Mouse (Mus musculus) erythroblast, embryonic 14.5 days (primary cell): ENCODE results near the gene Radil. TPM values are rescaled to one million over a fixed set of nuclear protein-coding genes. Genes with fewer than 3 reads are reported as not detected.
A peak's percentile ranks its signal among the peaks of the same experiment; 100 is the strongest.

Experiments used
- H3K27me3 ChIP-seq: 2 replicates; pipeline ENCODE4 v1.6.1; 2012; ENCODE audit warnings: inconsistent platforms; ENCODE audit not compliant: control insufficient read depth
- H3K36me3 ChIP-seq: 2 replicates; pipeline ENCODE4 v1.6.1; 2012; ENCODE audit warnings: mild to moderate bottlenecking, inconsistent platforms; ENCODE audit not compliant: control insufficient read depth
- H3K4me1 ChIP-seq: 2 replicates; pipeline ENCODE4 v1.6.1; 2012; ENCODE audit warnings: inconsistent platforms; ENCODE audit not compliant: control insufficient read depth
- H3K4me3 ChIP-seq: replicated peaks from 2 replicates; pipeline ENCODE3; 2012; ENCODE audit warnings: moderate library complexity, mild to moderate bottlenecking, inconsistent platforms
- H3K9me3 ChIP-seq: 2 replicates; pipeline ENCODE4 v1.6.1; 2012; ENCODE audit warnings: low read length, inconsistent platforms, mixed read lengths; ENCODE audit not compliant: control insufficient read depth
- GATA1 ChIP-seq: IDR thresholded peaks from 2 replicates; pipeline ENCODE4 v1.6.1; 2012; ENCODE audit warnings: low read length, inconsistent platforms, mixed read lengths
- TAL1 ChIP-seq: IDR thresholded peaks from 3 replicates; pipeline ENCODE4 v1.6.1; 2012; ENCODE audit warnings: low read length, inconsistent platforms, mixed read lengths
- polyA plus RNA-seq: library from polyadenylated mRNA; stranded (reverse); fragments of >175 nt; gene quantifications from 2 replicates; pipeline ENCODE4 v1.2.3, GENCODE M21; 2012

The Radil gene
- polyA plus RNA-seq, 1 experiment, result 0.01 TPM

DNA sequence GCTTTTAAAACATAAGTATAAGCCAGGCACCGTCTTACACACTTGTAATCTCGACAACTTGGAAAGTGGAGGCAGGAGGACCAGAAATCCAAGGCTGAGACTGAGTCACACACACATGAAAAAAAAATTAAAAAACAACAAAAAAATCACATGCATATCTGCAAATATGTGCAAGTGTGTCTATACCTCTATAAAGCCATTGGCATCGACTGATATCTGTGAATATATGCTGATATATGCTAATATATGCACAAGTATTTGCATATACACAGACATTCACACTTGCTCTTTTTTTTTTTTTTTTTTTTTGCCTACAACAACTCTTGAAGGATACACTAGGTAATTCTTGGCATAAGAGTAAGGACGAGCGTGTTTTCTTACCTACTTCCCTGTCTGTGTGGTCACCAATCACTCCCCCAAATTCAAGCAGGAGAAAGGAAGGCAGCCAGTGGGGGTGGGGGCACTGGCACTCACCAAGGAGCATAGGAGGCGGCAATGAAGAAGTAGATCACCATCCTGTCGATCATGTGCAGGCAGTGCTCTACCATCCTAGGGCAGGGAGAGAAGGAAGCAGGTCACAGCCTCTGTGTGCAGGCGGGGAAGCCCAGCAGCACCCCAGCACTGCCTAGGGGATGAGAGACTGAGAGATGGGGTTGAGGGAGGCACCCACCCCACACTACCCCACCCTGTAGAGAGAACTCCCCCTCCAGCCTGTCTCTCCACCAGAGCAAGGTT lies 23.6 kb upstream of the Radil start:
- Histone ChIP-seq H3K27me3 (no peaks in the 10 kb centered on the region), H3K4me1 (no peaks in the 10 kb centered on the region), H3K9me3 (peaks cover 12% of the 10 kb centered on the region), H3K4me3 (no peak overlapping the region), H3K36me3 (peaks cover 7% of the 10 kb centered on the region; the same call in 1 of the 2 replicates)
- no peak for TF ChIP-seq GATA1
- TF ChIP-seq TAL1, result no peak

DNA sequence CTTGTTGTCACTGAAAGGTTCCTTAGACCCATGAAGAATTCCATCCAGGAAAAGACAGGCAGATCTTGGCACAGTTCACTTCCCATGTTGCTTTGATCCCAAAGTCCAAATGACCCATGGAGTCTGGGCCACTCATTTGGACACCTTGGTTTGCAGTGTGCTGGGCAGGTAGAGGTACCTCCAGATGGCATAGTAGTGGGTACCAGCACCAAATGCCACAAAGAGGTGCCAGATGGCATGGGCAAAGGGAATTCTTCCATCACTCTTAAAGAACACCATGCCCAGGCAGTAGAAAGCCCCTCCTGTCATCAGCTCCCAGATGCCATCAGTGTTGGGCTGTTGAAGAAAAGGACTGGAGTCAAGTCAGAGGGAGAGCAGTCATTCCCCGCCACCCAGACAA lies 13.7 kb upstream of the Radil start:
- Histone ChIP-seq H3K4me3 (no peak overlapping the region), H3K27me3 (no peaks in the 10 kb centered on the region), H3K4me1 (no peaks in the 10 kb centered on the region), H3K9me3 (peaks cover 25% of the 10 kb centered on the region), H3K36me3 (peaks cover 2% of the 10 kb centered on the region; the same call in 1 of the 2 replicates)
- TF ChIP-seq TAL1 (no peak), GATA1 (no peak)

DNA sequence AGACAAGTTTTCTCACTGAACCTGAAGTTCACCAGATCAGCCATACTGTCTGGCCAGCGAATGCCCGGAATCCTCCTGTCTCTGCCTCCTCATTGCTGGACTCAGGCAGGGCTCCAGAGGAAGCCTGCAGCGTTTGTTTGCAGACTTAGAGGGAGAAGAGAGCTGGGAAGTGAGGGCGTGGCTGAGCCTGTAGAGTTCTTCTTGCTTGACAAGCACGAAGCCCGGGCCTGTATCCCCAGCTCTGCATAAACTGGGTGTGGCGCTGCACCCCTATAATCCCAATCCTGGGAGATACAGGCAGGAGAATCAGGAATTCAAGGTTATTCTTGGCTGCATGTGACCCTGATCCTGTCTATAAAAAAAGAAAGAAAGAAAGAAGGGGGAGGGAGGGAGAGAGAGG lies 9.4 kb upstream of the Radil start:
- Histone ChIP-seq H3K9me3 (no peaks in the 10 kb centered on the region), H3K27me3 (no peaks in the 10 kb centered on the region), H3K36me3 (no peaks in the 10 kb centered on the region; the same call in 1 of the 2 replicates), H3K4me1 (no peaks in the 10 kb centered on the region), H3K4me3 (no peak overlapping the region)
- TF ChIP-seq GATA1, result no peak
- TF ChIP-seq TAL1, result no peak

DNA sequence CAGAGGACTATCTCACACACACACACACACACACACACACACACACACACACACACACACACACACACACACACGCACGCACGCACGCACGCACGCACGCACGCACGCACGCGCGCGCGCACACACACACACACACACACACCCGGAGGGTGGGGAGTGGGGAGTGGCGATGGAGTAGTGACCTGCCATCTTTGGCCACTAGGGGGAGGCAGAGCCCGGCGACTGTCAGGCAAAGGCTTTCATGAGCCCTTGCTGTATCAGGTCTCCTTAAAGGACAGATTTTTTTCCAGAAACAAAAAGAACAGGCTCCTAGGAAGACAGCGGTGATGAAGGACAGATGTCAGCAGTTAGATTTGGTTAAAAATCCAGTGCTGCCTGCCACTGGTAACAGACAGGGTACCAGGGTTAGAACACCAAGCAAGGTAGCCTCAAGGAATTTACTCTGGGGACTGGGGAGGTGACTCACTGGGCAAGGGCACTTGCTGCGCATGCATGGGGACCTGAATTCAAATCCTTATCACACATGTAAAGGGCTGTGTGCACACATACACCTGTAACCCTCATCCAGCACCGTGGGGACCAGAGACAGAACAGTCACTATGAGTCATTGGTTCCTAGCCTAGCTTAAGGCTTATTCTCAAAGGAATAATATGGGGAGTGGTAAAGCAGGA lies 6.6 kb upstream of the Radil start:
- H3K4me1 ChIP-seq, result no peaks in the 10 kb centered on the region
- no peak for TF ChIP-seq TAL1
- no peak for TF ChIP-seq GATA1
- H3K36me3 ChIP-seq, result no peaks in the 10 kb centered on the region; the same call in 1 of the 2 replicates
- no peak overlapping the region for H3K4me3 ChIP-seq
- no peaks in the 10 kb centered on the region for H3K27me3 ChIP-seq
- H3K9me3 ChIP-seq, result no peaks in the 10 kb centered on the region

DNA sequence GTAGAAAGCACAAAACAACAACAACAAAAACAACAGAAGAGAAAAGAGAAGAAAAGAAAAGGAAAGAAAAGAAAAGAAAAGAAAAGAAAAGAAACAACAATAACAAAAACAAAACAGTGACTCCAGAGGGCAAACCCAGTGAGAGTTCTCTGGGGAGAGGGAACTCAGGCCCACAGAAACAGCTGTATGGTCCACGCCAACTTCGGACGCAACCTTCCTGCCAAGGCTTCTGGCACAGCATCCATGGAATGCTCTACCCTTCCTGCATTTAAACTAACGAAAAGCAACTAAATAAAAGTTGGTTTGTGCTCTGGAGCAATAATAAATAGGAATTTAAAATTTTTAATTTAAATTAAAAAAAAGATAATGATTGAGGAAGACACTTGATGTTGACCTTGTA lies 5.8 kb upstream of the Radil start:
- no peaks in the 10 kb centered on the region for H3K27me3 ChIP-seq
- H3K4me1 ChIP-seq, result no peaks in the 10 kb centered on the region
- no peak for TF ChIP-seq TAL1
- TF ChIP-seq GATA1, result no peak
- no peak overlapping the region for H3K4me3 ChIP-seq
- H3K36me3 ChIP-seq, result no peaks in the 10 kb centered on the region
- no peaks in the 10 kb centered on the region for H3K9me3 ChIP-seq

DNA sequence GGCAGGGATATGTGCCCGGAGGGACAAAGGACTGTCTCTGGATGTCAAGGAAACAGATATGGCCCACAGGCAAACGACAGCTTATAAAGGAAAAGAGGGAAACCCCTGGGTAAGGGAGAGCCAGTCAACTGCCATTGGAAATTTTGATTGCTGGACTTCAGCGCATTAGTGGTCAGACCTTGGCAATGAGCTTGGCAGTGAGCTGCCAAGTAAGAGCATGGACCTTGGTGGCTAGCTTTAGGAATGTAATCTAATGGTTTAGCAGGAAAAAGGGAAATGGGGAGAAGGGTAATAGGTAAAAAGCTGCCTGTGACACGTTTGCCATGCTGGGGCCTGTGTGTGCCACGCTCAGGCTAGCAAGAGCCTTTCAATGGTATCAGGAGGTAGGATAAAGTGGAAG lies 5.0 kb upstream of the Radil start:
- Histone ChIP-seq H3K9me3 (peaks cover 5% of the 10 kb centered on the region), H3K4me1 (peaks cover 5% of the 10 kb centered on the region), H3K36me3 (no peaks in the 10 kb centered on the region), H3K27me3 (peaks cover 5% of the 10 kb centered on the region), H3K4me3 (no peak overlapping the region)
- TF ChIP-seq TAL1, result no peak
- no peak for TF ChIP-seq GATA1

DNA sequence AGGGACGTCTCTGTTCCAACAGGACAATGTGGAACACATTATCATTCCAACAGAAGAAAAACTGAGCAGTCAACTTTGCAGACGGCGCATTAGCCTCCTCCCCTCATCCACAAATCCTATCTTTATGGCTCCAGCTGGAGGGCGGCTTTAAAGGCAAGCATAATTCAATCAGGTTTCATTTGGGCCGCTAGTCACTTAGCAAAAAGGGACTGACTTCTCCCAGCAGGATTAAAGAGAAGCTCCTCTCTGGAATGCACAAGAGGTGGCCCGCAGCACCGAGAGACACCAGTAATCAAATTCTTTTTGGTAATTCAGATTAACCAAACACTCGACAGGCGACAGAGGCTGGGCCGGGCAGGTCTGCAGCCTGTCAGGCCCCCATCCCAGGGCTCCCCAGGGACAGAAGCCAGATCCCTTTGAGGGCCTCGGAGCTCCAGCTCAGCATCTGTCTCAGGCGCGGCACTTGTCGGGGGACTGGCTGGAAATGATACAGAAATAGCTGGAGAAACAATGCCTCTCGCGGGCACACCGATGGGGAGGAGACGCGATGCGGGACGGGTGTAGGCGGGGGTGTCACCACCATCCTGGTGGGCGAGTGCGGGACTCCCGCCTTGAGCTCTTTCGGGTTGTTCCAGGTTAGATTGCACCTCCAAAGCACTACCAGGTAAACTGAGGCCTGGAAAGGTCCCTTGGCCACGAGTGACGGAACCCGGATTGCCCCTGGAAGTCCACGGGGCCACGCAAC lies 765 bp downstream of the Radil start:
- H3K4me3 ChIP-seq, result peak overlapping the region; percentile 40
- TF ChIP-seq TAL1 (no peak), GATA1 (no peak)
- peaks cover 9% of the 10 kb centered on the region for H3K9me3 ChIP-seq
- no peaks in the 10 kb centered on the region for H3K36me3 ChIP-seq
- H3K27me3 ChIP-seq, result peaks cover 32% of the 10 kb centered on the region
- H3K4me1 ChIP-seq, result peaks cover 10% of the 10 kb centered on the region

DNA sequence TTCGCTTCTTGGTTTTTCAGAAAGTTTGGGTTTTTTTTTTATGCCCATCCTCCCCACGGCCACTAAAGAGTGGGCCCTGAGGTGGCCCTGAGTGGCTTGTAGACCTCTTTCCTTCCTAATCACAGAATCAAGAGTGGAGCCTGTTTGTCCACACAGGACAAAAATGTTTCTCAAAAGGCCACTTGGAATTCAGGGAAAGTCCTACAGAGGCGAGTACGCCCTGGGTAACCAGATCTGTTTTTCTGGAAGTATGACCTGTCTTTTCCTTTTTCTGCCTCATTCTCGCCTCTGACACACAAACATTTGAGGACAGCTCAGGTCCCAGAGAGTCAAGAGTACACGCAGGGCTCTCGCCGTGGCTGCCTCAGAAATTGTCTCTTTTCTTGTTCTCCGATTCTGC lies 1.5 kb downstream of the Radil start:
- Histone ChIP-seq H3K4me1 (peaks cover 10% of the 10 kb centered on the region), H3K27me3 (peaks cover 32% of the 10 kb centered on the region), H3K4me3 (no peak overlapping the region), H3K9me3 (peaks cover 9% of the 10 kb centered on the region), H3K36me3 (no peaks in the 10 kb centered on the region)
- TF ChIP-seq TAL1 (no peak), GATA1 (no peak)

DNA sequence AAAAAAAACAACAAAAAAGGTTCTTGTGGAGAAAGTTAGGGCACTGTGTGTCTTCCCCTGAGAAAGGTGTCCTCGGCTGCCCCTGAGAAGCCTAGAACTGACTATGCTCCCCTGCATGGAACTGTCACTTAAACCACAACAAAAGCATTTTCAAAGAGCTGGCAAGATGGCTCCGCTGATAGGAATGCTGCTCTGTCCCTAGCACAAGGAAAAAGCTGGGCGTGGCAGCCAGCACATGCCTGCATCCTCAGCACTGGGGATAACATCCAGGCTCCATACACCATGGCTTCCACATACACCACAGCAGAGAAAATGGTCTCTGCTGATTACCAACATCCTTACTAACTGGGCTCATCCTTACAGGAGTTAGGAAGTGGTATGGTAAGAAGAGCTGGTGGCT lies 3.8 kb downstream of the Radil start:
- H3K27me3 ChIP-seq, result peaks cover 32% of the 10 kb centered on the region
- no peak overlapping the region for H3K4me3 ChIP-seq
- no peaks in the 10 kb centered on the region for H3K36me3 ChIP-seq
- peaks cover 9% of the 10 kb centered on the region for H3K9me3 ChIP-seq
- TF ChIP-seq GATA1 (no peak), TAL1 (no peak)
- peaks cover 10% of the 10 kb centered on the region for H3K4me1 ChIP-seq
